Mouse (Mus musculus): Measurements from ENCODE around the gene Slc12a7. TPM values are rescaled to one million over a fixed set of nuclear protein-coding genes. Genes with fewer than 3 reads are reported as not detected.
A peak's percentile ranks its signal among the peaks of the same experiment; 100 is the strongest.

Gene Slc12a7
- polyA plus RNA-seq (2015; fragmentation: Nextera tagmentation; extraction: Ambion mirVana): 7.5 and 9.6 TPM in 2 replicates

DNA sequence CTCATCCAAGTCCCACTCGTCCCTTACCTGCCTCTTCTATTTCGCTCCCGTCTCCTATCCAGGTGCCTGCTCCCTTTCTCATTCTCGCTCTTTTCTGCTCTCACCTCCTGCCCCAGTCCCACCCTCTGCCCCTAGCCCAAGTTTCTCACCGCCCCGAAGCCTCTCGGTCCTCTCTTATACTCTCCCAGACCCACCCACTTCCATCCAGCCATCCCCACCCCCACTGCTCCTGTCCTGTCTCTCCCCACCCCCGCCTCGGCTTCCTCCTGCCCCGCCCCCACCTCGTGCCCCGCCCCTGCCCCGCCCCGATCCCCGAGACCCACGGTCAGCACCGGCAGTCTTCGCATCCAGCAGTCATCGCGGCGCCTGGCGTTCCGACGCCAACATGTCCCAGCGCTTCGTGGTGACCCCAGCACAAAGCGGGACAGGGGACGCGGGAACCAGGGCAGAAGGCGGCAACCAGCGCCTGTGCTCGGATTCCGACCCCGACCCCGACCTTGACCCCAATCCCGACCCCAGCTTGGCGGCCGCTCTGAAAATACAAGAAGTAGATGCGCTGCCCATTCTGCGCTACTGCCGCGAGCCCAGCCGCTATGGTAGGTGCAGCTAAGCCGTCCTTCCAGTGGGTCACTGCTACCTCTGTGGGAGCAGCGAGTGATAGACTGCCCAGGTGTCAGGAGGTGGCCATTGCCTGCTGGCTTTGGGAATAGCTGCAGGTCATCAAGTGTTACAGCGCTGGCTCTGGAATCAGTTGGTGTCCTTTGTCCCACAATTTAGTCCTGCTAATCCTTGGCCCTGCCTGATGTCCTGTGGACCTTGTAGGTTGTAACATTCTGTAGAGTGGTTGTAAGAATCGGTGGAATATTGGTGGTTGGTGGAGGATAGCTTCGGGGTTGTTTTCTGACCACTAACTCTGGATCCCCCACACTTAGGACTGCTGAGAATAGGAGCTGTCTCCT is at the start of gene Slc12a7:
Gene Slc12a7 (plus strand): TSS at position 353 of the 959 bp plus-strand sequence.
- ATAC-seq: peak; percentile 59
- Histone ChIP-seq H3K9ac (ENCODE audit: low read depth, low read length) (peak within 1 kb of the TSS; percentile 42), H3K4me1 (ENCODE audit: control insufficient read depth, insufficient read depth, low read length) (peaks cover 3% of the 10 kb centered on the region; the same call in 1 of the 2 replicates), H3K4me2 (ENCODE audit: low read length) (peak within 1 kb of the TSS; percentile 70), H3K36me3 (ENCODE audit: control insufficient read depth, insufficient read depth, low read length) (no peaks in the 10 kb centered on the region), H3K27me3 (ENCODE audit: control insufficient read depth, insufficient read depth, low read depth, low read length) (peaks cover 5% of the 10 kb centered on the region; the same call in 1 of the 2 replicates), H3K27ac (ENCODE audit: low read length) (no peak within 1 kb of the TSS), H3K9me3 (replicated peaks; ENCODE audit: control insufficient read depth, low read length, poor library complexity, severe bottlenecking) (no peaks in the 10 kb centered on the region), H3K4me3 (ENCODE audit: low read depth, low read length) (peak within 1 kb of the TSS; percentile 35)
- WGBS: 4% methylated on average over 47 of the region's 48 CpGs

GRCm38 (mm10) chr13:73683682-73684081 is 49.2 kb upstream of the Slc12a7 start:
- WGBS: 85% methylated on average over 11 of the region's 11 CpGs
- Histone ChIP-seq H3K4me1 (ENCODE audit: control insufficient read depth, insufficient read depth, low read length) (no peaks in the 10 kb centered on the region), H3K9ac (ENCODE audit: low read depth, low read length) (no peak overlapping the region), H3K4me2 (ENCODE audit: low read length) (no peak overlapping the region), H3K4me3 (ENCODE audit: low read depth, low read length) (no peak overlapping the region), H3K36me3 (ENCODE audit: control insufficient read depth, insufficient read depth, low read length) (no peaks in the 10 kb centered on the region), H3K27ac (ENCODE audit: low read length) (no peak overlapping the region), H3K9me3 (replicated peaks; ENCODE audit: control insufficient read depth, low read length, poor library complexity, severe bottlenecking) (no peaks in the 10 kb centered on the region), H3K27me3 (ENCODE audit: control insufficient read depth, insufficient read depth, low read depth, low read length) (no peaks in the 10 kb centered on the region)
- no peak for ATAC-seq

DNA sequence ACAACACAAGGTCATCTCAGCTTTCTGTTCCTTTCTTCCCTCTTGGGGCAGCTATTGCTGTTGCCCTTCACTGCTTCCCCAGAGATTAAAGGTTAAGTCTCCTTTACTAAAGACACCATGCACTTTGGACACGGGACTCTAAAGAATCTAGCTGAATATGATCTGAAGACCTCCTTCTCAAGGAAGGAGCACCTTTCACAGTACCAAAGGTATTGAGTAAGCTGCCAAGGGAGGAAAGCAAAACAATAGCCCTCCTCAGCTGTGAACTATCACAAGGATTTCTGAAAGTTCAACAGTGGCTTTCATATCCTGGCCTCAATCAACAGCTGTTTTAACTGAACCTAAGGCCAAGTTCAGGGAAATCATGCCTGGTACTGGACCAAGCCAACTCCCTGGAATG is 48.5 kb upstream of the Slc12a7 start:
- no peaks in the 10 kb centered on the region for H3K4me1 ChIP-seq (ENCODE audit: control insufficient read depth, insufficient read depth, low read length)
- 90% methylated on average over 1 of the region's 1 CpGs for WGBS
- no peak overlapping the region for H3K27ac ChIP-seq (ENCODE audit: low read length)
- H3K36me3 ChIP-seq (ENCODE audit: control insufficient read depth, insufficient read depth, low read length): no peaks in the 10 kb centered on the region
- H3K9ac ChIP-seq (ENCODE audit: low read depth, low read length): no peak overlapping the region
- no peaks in the 10 kb centered on the region for H3K27me3 ChIP-seq (ENCODE audit: control insufficient read depth, insufficient read depth, low read depth, low read length)
- no peak overlapping the region for H3K4me3 ChIP-seq (ENCODE audit: low read depth, low read length)
- no peaks in the 10 kb centered on the region for H3K9me3 ChIP-seq (replicated peaks; ENCODE audit: control insufficient read depth, low read length, poor library complexity, severe bottlenecking)
- H3K4me2 ChIP-seq (ENCODE audit: low read length): no peak overlapping the region
- ATAC-seq: no peak

GRCm38 (mm10) chr13:73685502-73685901 is 47.4 kb upstream of the Slc12a7 start:
- 85% methylated on average over 6 of the region's 6 CpGs for WGBS
- no peak overlapping the region for H3K4me3 ChIP-seq (ENCODE audit: low read depth, low read length)
- H3K36me3 ChIP-seq (ENCODE audit: control insufficient read depth, insufficient read depth, low read length): no peaks in the 10 kb centered on the region
- no peak overlapping the region for H3K9ac ChIP-seq (ENCODE audit: low read depth, low read length)
- no peak overlapping the region for H3K4me2 ChIP-seq (ENCODE audit: low read length)
- no peaks in the 10 kb centered on the region for H3K9me3 ChIP-seq (replicated peaks; ENCODE audit: control insufficient read depth, low read length, poor library complexity, severe bottlenecking)
- H3K4me1 ChIP-seq (ENCODE audit: control insufficient read depth, insufficient read depth, low read length): no peaks in the 10 kb centered on the region
- H3K27me3 ChIP-seq (ENCODE audit: control insufficient read depth, insufficient read depth, low read depth, low read length): no peaks in the 10 kb centered on the region
- no peak for ATAC-seq
- H3K27ac ChIP-seq (ENCODE audit: low read length): no peak overlapping the region

- no peaks in the 10 kb centered on the region for H3K4me1 ChIP-seq (ENCODE audit: control insufficient read depth, insufficient read depth, low read length)
- H3K4me3 ChIP-seq (ENCODE audit: low read depth, low read length): no peak overlapping the region
- ATAC-seq: no peak
- WGBS: 84% methylated on average over 3 of the region's 3 CpGs
- H3K27me3 ChIP-seq (ENCODE audit: control insufficient read depth, insufficient read depth, low read depth, low read length): no peaks in the 10 kb centered on the region
- H3K9ac ChIP-seq (ENCODE audit: low read depth, low read length): no peak overlapping the region
- no peak overlapping the region for H3K27ac ChIP-seq (ENCODE audit: low read length)
- H3K36me3 ChIP-seq (ENCODE audit: control insufficient read depth, insufficient read depth, low read length): no peaks in the 10 kb centered on the region
- no peaks in the 10 kb centered on the region for H3K9me3 ChIP-seq (replicated peaks; ENCODE audit: control insufficient read depth, low read length, poor library complexity, severe bottlenecking)
- no peak overlapping the region for H3K4me2 ChIP-seq (ENCODE audit: low read length)
Observed at GRCm38 (mm10) chr13:73687601-73688000, 45.3 kb upstream of the Slc12a7 start.

- Histone ChIP-seq H3K36me3 (ENCODE audit: control insufficient read depth, insufficient read depth, low read length) (no peaks in the 10 kb centered on the region), H3K9ac (ENCODE audit: low read depth, low read length) (no peak overlapping the region), H3K4me3 (ENCODE audit: low read depth, low read length) (no peak overlapping the region), H3K9me3 (replicated peaks; ENCODE audit: control insufficient read depth, low read length, poor library complexity, severe bottlenecking) (no peaks in the 10 kb centered on the region), H3K27me3 (ENCODE audit: control insufficient read depth, insufficient read depth, low read depth, low read length) (no peaks in the 10 kb centered on the region), H3K4me1 (ENCODE audit: control insufficient read depth, insufficient read depth, low read length) (no peaks in the 10 kb centered on the region), H3K4me2 (ENCODE audit: low read length) (no peak overlapping the region), H3K27ac (ENCODE audit: low read length) (no peak overlapping the region)
- no peak for ATAC-seq
- WGBS: 93% methylated on average over 4 of the region's 4 CpGs
Observed at GRCm38 (mm10) chr13:73688934-73689333, 44.0 kb upstream of the Slc12a7 start.

DNA sequence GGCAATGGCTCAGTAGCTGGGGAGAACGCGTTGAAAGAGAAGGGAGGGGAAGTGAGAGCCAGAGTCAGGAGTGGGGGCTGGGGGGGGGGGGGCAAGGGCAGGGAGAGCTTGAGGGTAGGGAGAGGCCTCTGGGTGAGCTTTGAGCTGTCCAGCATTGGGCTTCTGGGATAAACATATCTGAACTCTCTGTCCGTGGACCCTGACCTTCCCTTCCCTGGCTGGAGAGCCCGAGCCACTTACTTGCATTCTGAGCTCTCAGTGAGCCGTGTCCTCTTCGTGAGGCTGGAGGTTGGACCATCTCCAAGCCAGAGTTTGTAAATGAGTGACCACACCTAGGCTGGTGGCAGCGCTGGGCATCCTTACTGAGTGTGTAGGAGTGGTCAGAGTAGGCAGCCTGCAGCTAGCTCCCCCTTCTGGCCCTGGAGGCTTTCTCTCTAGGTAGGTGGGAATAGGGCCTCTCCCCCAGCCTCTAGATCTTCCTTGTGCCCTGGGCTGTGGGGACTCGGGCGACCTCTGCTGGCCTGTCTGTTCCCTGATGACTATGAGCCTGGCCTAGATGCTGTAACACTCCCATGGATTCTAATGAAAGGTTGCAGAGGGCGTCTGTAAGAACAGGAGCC is 40.5 kb upstream of the Slc12a7 start:
- Histone ChIP-seq H3K4me3 (ENCODE audit: low read depth, low read length) (no peak overlapping the region), H3K36me3 (ENCODE audit: control insufficient read depth, insufficient read depth, low read length) (no peaks in the 10 kb centered on the region), H3K27ac (ENCODE audit: low read length) (no peak overlapping the region), H3K27me3 (ENCODE audit: control insufficient read depth, insufficient read depth, low read depth, low read length) (no peaks in the 10 kb centered on the region; the same call in 1 of the 2 replicates), H3K9ac (ENCODE audit: low read depth, low read length) (no peak overlapping the region), H3K4me2 (ENCODE audit: low read length) (no peak overlapping the region), H3K9me3 (replicated peaks; ENCODE audit: control insufficient read depth, low read length, poor library complexity, severe bottlenecking) (no peaks in the 10 kb centered on the region), H3K4me1 (ENCODE audit: control insufficient read depth, insufficient read depth, low read length) (no peaks in the 10 kb centered on the region)
- 34% methylated on average over 10 of the region's 10 CpGs for WGBS
- peak; percentile 71 for ATAC-seq

GRCm38 (mm10) chr13:73693333-73693732 is 39.6 kb upstream of the Slc12a7 start:
- 71% methylated on average over 2 of the region's 2 CpGs for WGBS

DNA sequence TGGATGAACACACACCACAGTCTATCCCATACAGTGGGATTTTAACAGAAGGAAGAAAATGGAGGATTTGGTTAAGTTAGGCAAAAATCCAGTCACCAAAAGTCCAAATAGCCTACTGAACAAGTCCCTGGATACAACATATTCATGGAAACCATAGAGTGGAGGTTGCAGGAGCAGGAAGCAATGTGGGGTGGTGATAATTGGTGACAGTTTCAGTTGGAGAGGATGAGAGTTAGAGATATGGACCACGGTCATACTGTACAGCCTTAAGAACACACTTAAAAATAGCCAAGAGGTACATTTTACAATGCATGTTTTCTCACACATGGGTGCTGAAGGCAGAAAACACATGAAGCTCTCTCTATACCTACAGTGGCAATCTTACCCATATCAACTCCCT is 37.9 kb upstream of the Slc12a7 start:
- no peaks in the 10 kb centered on the region; the same call in 1 of the 2 replicates for H3K27me3 ChIP-seq (ENCODE audit: control insufficient read depth, insufficient read depth, low read depth, low read length)
- H3K4me2 ChIP-seq (ENCODE audit: low read length): no peak overlapping the region
- H3K9ac ChIP-seq (ENCODE audit: low read depth, low read length): no peak overlapping the region
- no peak overlapping the region for H3K27ac ChIP-seq (ENCODE audit: low read length)
- whole genome bisulfite sequencing: 88% methylated on average over 1 of the region's 1 CpGs
- no peaks in the 10 kb centered on the region for H3K9me3 ChIP-seq (replicated peaks; ENCODE audit: control insufficient read depth, low read length, poor library complexity, severe bottlenecking)
- H3K36me3 ChIP-seq (ENCODE audit: control insufficient read depth, insufficient read depth, low read length): no peaks in the 10 kb centered on the region
- no peaks in the 10 kb centered on the region for H3K4me1 ChIP-seq (ENCODE audit: control insufficient read depth, insufficient read depth, low read length)
- H3K4me3 ChIP-seq (ENCODE audit: low read depth, low read length): no peak overlapping the region
- ATAC-seq: no peak

More at GRCm38 (mm10) chr13:73693333-73693732, 39.6 kb upstream of the Slc12a7 start:
- H3K4me2 ChIP-seq (ENCODE audit: low read length): no peak overlapping the region
- H3K4me3 ChIP-seq (ENCODE audit: low read depth, low read length): no peak overlapping the region
- no peak overlapping the region for H3K9ac ChIP-seq (ENCODE audit: low read depth, low read length)
- H3K36me3 ChIP-seq (ENCODE audit: control insufficient read depth, insufficient read depth, low read length): no peaks in the 10 kb centered on the region
- no peak for ATAC-seq
- no peak overlapping the region for H3K27ac ChIP-seq (ENCODE audit: low read length)
- H3K4me1 ChIP-seq (ENCODE audit: control insufficient read depth, insufficient read depth, low read length): no peaks in the 10 kb centered on the region
- no peaks in the 10 kb centered on the region; the same call in 1 of the 2 replicates for H3K27me3 ChIP-seq (ENCODE audit: control insufficient read depth, insufficient read depth, low read depth, low read length)
- no peaks in the 10 kb centered on the region for H3K9me3 ChIP-seq (replicated peaks; ENCODE audit: control insufficient read depth, low read length, poor library complexity, severe bottlenecking)
